Mouse (Mus musculus) gastrocnemius, adult 2 months (tissue): ENCODE data around the gene Pigb. TPM values are rescaled to one million over a fixed set of nuclear protein-coding genes. Genes with fewer than 3 reads are reported as not detected.

Experiments
- DNase-seq: peaks from one replicate; pipeline ENCODE4 v3.0.0; 2022
- H3K27ac ChIP-seq: fragments of 200-600 bp; 2 replicates; pipeline ENCODE4 v1.8.1; 2022; ENCODE audit warnings: mild to moderate bottlenecking
- H3K4me3 ChIP-seq: fragments of 200-600 bp; 2 replicates; pipeline ENCODE4 v1.8.1; 2022; ENCODE audit warnings: mild to moderate bottlenecking, moderate library complexity
- CTCF ChIP-seq: fragments of 200-600 bp; IDR thresholded peaks from 2 replicates; pipeline ENCODE4 v1.8.1; 2022; ENCODE audit warnings: antibody characterized with exemption, mild to moderate bottlenecking, moderate library complexity
- intact Hi-C: fragments of 180-260 bp; cut with DNase I; formaldehyde crosslinking; loops from one replicate; pipeline ENCODE4 v1.15.1; 2025
- total RNA-seq, 2 experiments: library from RNA; stranded (reverse); gene quantifications; 2 replicates each; pipeline ENCODE4 v1.2.3; 2021

Pigb gene
- total RNA-seq, 2 experiments from 2014 or later = 3.4 to 4.1 TPM

- H3K27ac ChIP-seq = peak overlapping the region; percentile 94
- peak; percentile 95 for DNase-seq
- H3K4me3 ChIP-seq = peak overlapping the region; percentile 98
- TF ChIP-seq CTCF = no peak
- intact Hi-C loops = no loop called here
Measured at GRCm38 (mm10) chr9:73039222-73039945, 794 bp downstream of the Pigb start.

GRCm38 (mm10) chr9:73033406-73033805 lies 6.8 kb downstream of the Pigb start:
- H3K4me3 ChIP-seq = no peak overlapping the region
- no peak for TF ChIP-seq CTCF
- intact Hi-C loops = no loop called here
- no peak for DNase-seq
- H3K27ac ChIP-seq = no peak overlapping the region

- intact Hi-C loops = no loop called here
- no peak for DNase-seq
- no peak overlapping the region for H3K4me3 ChIP-seq
- H3K27ac ChIP-seq = no peak overlapping the region
- TF ChIP-seq CTCF = no peak
Measured at GRCm38 (mm10) chr9:73031421-73031820, 8.8 kb downstream of the Pigb start.

GRCm38 (mm10) chr9:73030443-73030842 lies 9.7 kb downstream of the Pigb start:
- H3K4me3 ChIP-seq = no peak overlapping the region
- TF ChIP-seq CTCF = no peak
- H3K27ac ChIP-seq = no peak overlapping the region
- no peak for DNase-seq
- intact Hi-C loops = no loop called here

- Histone ChIP-seq H3K4me3 (peak overlapping the region; percentile 23; the same call in 1 of the 2 replicates), H3K27ac (no peak overlapping the region)
- DNase-seq = peak; percentile 36
- intact Hi-C loops = no loop called here
- no peak for TF ChIP-seq CTCF
Measured at GRCm38 (mm10) chr9:73025818-73026636, 14.2 kb downstream of the Pigb start.

- DNase-seq = no peak
- Histone ChIP-seq H3K4me3 (no peak overlapping the region), H3K27ac (no peak overlapping the region)
- intact Hi-C loops = no loop called here
- no peak for TF ChIP-seq CTCF
Measured at GRCm38 (mm10) chr9:73020566-73021097, 19.5 kb downstream of the Pigb start.

- peak; percentile 23 for DNase-seq
- no peak for TF ChIP-seq CTCF
- Histone ChIP-seq H3K27ac (no peak overlapping the region), H3K4me3 (no peak overlapping the region)
- intact Hi-C loops = no loop called here
Measured at GRCm38 (mm10) chr9:73019841-73020240, 20.3 kb downstream of the Pigb start.

- no peak overlapping the region for H3K27ac ChIP-seq
- no peak overlapping the region for H3K4me3 ChIP-seq
- intact Hi-C loops = no loop called here
- no peak for TF ChIP-seq CTCF
- no peak for DNase-seq
Measured at GRCm38 (mm10) chr9:73014724-73015123, 25.5 kb downstream of the Pigb start.

- intact Hi-C loops = no loop called here
- Histone ChIP-seq H3K27ac (no peak overlapping the region), H3K4me3 (no peak overlapping the region)
- no peak for DNase-seq
- TF ChIP-seq CTCF = no peak
Measured at GRCm38 (mm10) chr9:73012629-73013028, 27.5 kb downstream of the Pigb start.

- no peak for DNase-seq
- no peak overlapping the region for H3K4me3 ChIP-seq
- no peak for TF ChIP-seq CTCF
- H3K27ac ChIP-seq = no peak overlapping the region
- intact Hi-C loops = no loop called here
Measured at GRCm38 (mm10) chr9:73008384-73008783, 31.8 kb downstream of the Pigb start.

GRCm38 (mm10) chr9:73006175-73006574 lies 34.0 kb downstream of the Pigb start:
- peak; percentile 34 for TF ChIP-seq CTCF
- no peak overlapping the region for H3K27ac ChIP-seq
- intact Hi-C loops = no loop called here
- DNase-seq = no peak
- no peak overlapping the region for H3K4me3 ChIP-seq

- no peak overlapping the region for H3K4me3 ChIP-seq
- no peak for TF ChIP-seq CTCF
- no peak for DNase-seq
- intact Hi-C loops = no loop called here
- H3K27ac ChIP-seq = no peak overlapping the region
Measured at GRCm38 (mm10) chr9:73005106-73005505, 35.1 kb downstream of the Pigb start.

GRCm38 (mm10) chr9:73004076-73004475 lies 36.1 kb downstream of the Pigb start:
- TF ChIP-seq CTCF = no peak
- Histone ChIP-seq H3K4me3 (no peak overlapping the region), H3K27ac (no peak overlapping the region)
- DNase-seq = no peak
- intact Hi-C loops = no loop called here
